31 mouse cellular contexts compared by ENCODE assay signal in genomic region chr15:27033261-27033660, GRCm38 (mm10).
DNase-seq lines count a peak whose midpoint lies in the region; ATAC-seq lines count a peak whose summit lies in the region.
"Had no signal": no experiment of that assay in that cellular context is flagged by ENCODE, and none has a peak within 500 bp of the region (broad histone marks: within the 10 kb centered on the region; RNA-seq: fewer than 3 reads in every experiment).

No protein-coding gene starts in this region.

- no peak overlapping the region for H3K27ac ChIP-seq in neural tube, embryonic 11.5 days (ENCODE audit: low read depth, low read length)
- no peak overlapping the region for H3K27ac ChIP-seq in liver, embryonic 11.5 days (ENCODE audit: low read depth, low read length)
- H3K27ac ChIP-seq: embryonic facial prominence, embryonic 10.5 days; embryonic facial prominence, embryonic 15.5 days; forebrain, embryonic 12.5 days; heart, embryonic 15.5 days; intestine, embryonic 15.5 days; kidney, postnatal 0 days; limb, embryonic 13.5 days; liver, embryonic 12.5 days; midbrain, embryonic 12.5 days had no signal

- H3K9me3 ChIP-seq in neural tube, embryonic 11.5 days (ENCODE audit: control insufficient read depth, low read length): no peaks in the 10 kb centered on the region
- H3K9me3 ChIP-seq in liver, embryonic 11.5 days (ENCODE audit: control insufficient read depth, low read length): no peaks in the 10 kb centered on the region
- H3K9me3 ChIP-seq: embryonic facial prominence, embryonic 10.5 days; embryonic facial prominence, embryonic 15.5 days; forebrain, embryonic 12.5 days; heart, embryonic 15.5 days; intestine, embryonic 15.5 days; limb, embryonic 13.5 days; liver, embryonic 12.5 days; midbrain, embryonic 12.5 days had no signal

- H3K4me1 ChIP-seq in neural tube, embryonic 11.5 days (ENCODE audit: control insufficient read depth, insufficient read depth, low read length): no peaks in the 10 kb centered on the region
- no peaks in the 10 kb centered on the region for H3K4me1 ChIP-seq in liver, embryonic 11.5 days (replicated peaks; ENCODE audit: control insufficient read depth, insufficient read depth, low read length)
- H3K4me1 ChIP-seq: embryonic facial prominence, embryonic 10.5 days; embryonic facial prominence, embryonic 15.5 days; forebrain, embryonic 12.5 days; heart, embryonic 15.5 days; intestine, embryonic 15.5 days; limb, embryonic 13.5 days; liver, embryonic 12.5 days; midbrain, embryonic 12.5 days had no signal

- DNase-seq in NIH3T3 (ENCODE audit: low read depth): peak; percentile 9
- peak; percentile 74 for DNase-seq in embryo, embryonic 10 days (ENCODE audit: low spot score)
- peak; percentile 52 for DNase-seq in forelimb bud, embryonic 11.5 days (ENCODE audit: low read depth, low spot score)
- DNase-seq in neural tube, embryonic 11.5 days (ENCODE audit: low spot score): peak; percentile 18
- DNase-seq in liver, embryonic 11.5 days (ENCODE audit: low spot score): no peak
- no peak for DNase-seq in cerebellum, postnatal 14 days
- DNase-seq: adrenal gland, adult 8-10 months; cerebellum, adult 11-12 months; cerebellum, postnatal 25 days; forebrain, postnatal 0 days; gastrocnemius, postnatal 14 days; kidney, adult 2 months; kidney, postnatal 4 days; liver, postnatal 0 days; lung, postnatal 36 days; right cerebral cortex, adult 18-20 months; right cerebral cortex, postnatal 4 days; thymus, adult 2 months; thymus, postnatal 36 days had no signal

- ATAC-seq in neural tube, embryonic 11.5 days (ENCODE audit: insufficient read depth, low FRiP score, low TSS enrichment): no peak
- ATAC-seq in liver, embryonic 11.5 days (replicated peaks; ENCODE audit: low FRiP score): no peak
- ATAC-seq: forebrain, postnatal 0 days; hindbrain, embryonic 16.5 days; intestine, embryonic 15.5 days; liver, embryonic 12.5 days; liver, postnatal 0 days had no signal

- H3K4me3 ChIP-seq in neural tube, embryonic 11.5 days (ENCODE audit: low read depth, low read length): no peak overlapping the region
- no peak overlapping the region for H3K4me3 ChIP-seq in liver, embryonic 11.5 days (ENCODE audit: low read depth, low read length)
- H3K4me3 ChIP-seq: embryonic facial prominence, embryonic 10.5 days; embryonic facial prominence, embryonic 15.5 days; forebrain, embryonic 12.5 days; heart, embryonic 15.5 days; intestine, embryonic 15.5 days; limb, embryonic 13.5 days; liver, embryonic 12.5 days; midbrain, embryonic 12.5 days; myocyte had no signal

- WGBS in neural tube, embryonic 11.5 days: 37% methylated on average over 2 of the region's 2 CpGs
- 70% methylated on average over 2 of the region's 2 CpGs for WGBS in liver, embryonic 11.5 days

- no peaks in the 10 kb centered on the region for H3K36me3 ChIP-seq in neural tube, embryonic 11.5 days (ENCODE audit: control insufficient read depth, insufficient read depth, low read length)
- H3K36me3 ChIP-seq in liver, embryonic 11.5 days (ENCODE audit: control insufficient read depth, insufficient read depth, low read length): no peaks in the 10 kb centered on the region
- H3K36me3 ChIP-seq: embryonic facial prominence, embryonic 10.5 days; embryonic facial prominence, embryonic 15.5 days; forebrain, embryonic 12.5 days; heart, embryonic 15.5 days; intestine, embryonic 15.5 days; limb, embryonic 13.5 days; liver, embryonic 12.5 days; midbrain, embryonic 12.5 days had no signal

- no peak overlapping the region for H3K9ac ChIP-seq in neural tube, embryonic 11.5 days (ENCODE audit: low read length)
- no peak overlapping the region for H3K9ac ChIP-seq in liver, embryonic 11.5 days (ENCODE audit: low read depth, low read length)
- H3K9ac ChIP-seq: embryonic facial prominence, embryonic 15.5 days; forebrain, embryonic 12.5 days; forebrain, postnatal 0 days; heart, embryonic 15.5 days; intestine, embryonic 15.5 days; limb, embryonic 13.5 days; liver, embryonic 12.5 days; liver, postnatal 0 days; midbrain, embryonic 12.5 days had no signal

- no peaks in the 10 kb centered on the region for H3K27me3 ChIP-seq in neural tube, embryonic 11.5 days (ENCODE audit: control insufficient read depth, insufficient read depth, low read length)
- no peaks in the 10 kb centered on the region for H3K27me3 ChIP-seq in liver, embryonic 11.5 days (replicated peaks; ENCODE audit: control insufficient read depth, insufficient read depth, low read length)
- H3K27me3 ChIP-seq: CH12.LX; embryonic facial prominence, embryonic 15.5 days; forebrain, embryonic 12.5 days; heart, embryonic 15.5 days; intestine, embryonic 15.5 days; limb, embryonic 13.5 days; liver, embryonic 12.5 days; midbrain, embryonic 12.5 days had no signal

- H3K4me2 ChIP-seq in neural tube, embryonic 11.5 days (ENCODE audit: low read depth): no peak overlapping the region
- no peak overlapping the region for H3K4me2 ChIP-seq in liver, embryonic 11.5 days
- H3K4me2 ChIP-seq: embryonic facial prominence, embryonic 15.5 days; forebrain, embryonic 12.5 days; heart, embryonic 15.5 days; intestine, embryonic 15.5 days; limb, embryonic 13.5 days; liver, embryonic 12.5 days; midbrain, embryonic 12.5 days had no signal

Comparison
In these comparisons a context has a peak if more than half of its experiments do, and no peak if none do; other contexts are left out.
1. DNase-seq: peak in NIH3T3 (single experiment), embryo, embryonic 10 days (single experiment), forelimb bud, embryonic 11.5 days (single experiment) and neural tube, embryonic 11.5 days (single experiment); none in liver, embryonic 11.5 days (single experiment) and cerebellum, postnatal 14 days (0 of 2).